Mouse (Mus musculus) heart, embryonic 14.5 days (tissue): Measurements from ENCODE around the gene Il15. TPM values are rescaled to one million over a fixed set of nuclear protein-coding genes. Genes with fewer than 3 reads are reported as not detected.

ENCODE experiments used
- ATAC-seq: fragments of 200-750 bp; cut with Nextera tagmentation; 2 replicates; pipeline ENCODE4 v1.8.0; 2017; ENCODE audit warnings: low read depth, moderate TSS enrichment; ENCODE audit not compliant: insufficient number of reproducible peaks, insufficient read depth, low FRiP score
- H3K27ac ChIP-seq, 2 experiments: fragments of 200-500 bp in 1 of 2; fragments of 300-500 bp in 1 of 2; sonication (generic) in 1 of 2; replicated peaks in 1 of 2; 2 replicates each; pipeline ENCODE4 v1.5.1; 2012 to 2014; ENCODE audit warnings: low read depth in 2 of 2, low read length in 2 of 2, control low read depth in 1 of 2, mild to moderate bottlenecking in 1 of 2, mixed read lengths in 1 of 2; ENCODE audit not compliant: control insufficient read depth in 1 of 2, insufficient read depth in 1 of 2
- H3K27me3 ChIP-seq: fragments of 300-500 bp; sonication (generic); 2 replicates; pipeline ENCODE4 v1.6.1; 2014; ENCODE audit warnings: mild to moderate bottlenecking, low read length, control low read depth; ENCODE audit not compliant: control insufficient read depth, insufficient read depth
- H3K36me3 ChIP-seq: fragments of 300-500 bp; sonication (generic); 2 replicates; pipeline ENCODE4 v1.6.1; 2014; ENCODE audit warnings: mild to moderate bottlenecking, control low read depth, low read length, mixed read lengths; ENCODE audit not compliant: control insufficient read depth, insufficient read depth
- H3K4me1 ChIP-seq, 2 experiments: fragments of 200-500 bp in 1 of 2; fragments of 300-500 bp in 1 of 2; sonication (generic) in 1 of 2; 2 replicates each; pipeline ENCODE4 v1.6.1; 2012 to 2014; ENCODE audit warnings: low read length in 2 of 2, control low read depth in 1 of 2, mixed read lengths in 1 of 2; ENCODE audit not compliant: control insufficient read depth in 2 of 2, insufficient read depth in 2 of 2
- H3K4me2 ChIP-seq: fragments of 300-500 bp; sonication (generic); 2 replicates; pipeline ENCODE4 v1.6.1; 2014; ENCODE audit warnings: mild to moderate bottlenecking, low read length
- H3K4me3 ChIP-seq, 2 experiments: fragments of 200-500 bp in 1 of 2; fragments of 300-500 bp in 1 of 2; sonication (generic) in 1 of 2; 2 replicates each; pipeline ENCODE4 v1.5.1; 2012 to 2014; ENCODE audit warnings: low read length in 2 of 2, mild to moderate bottlenecking in 2 of 2, control low read depth in 1 of 2, low read depth in 1 of 2, moderate library complexity in 1 of 2; ENCODE audit not compliant: control insufficient read depth in 1 of 2, insufficient read depth in 1 of 2
- H3K9ac ChIP-seq: fragments of 300-500 bp; sonication (generic); 2 replicates; pipeline ENCODE4 v1.6.1; 2014; ENCODE audit warnings: mild to moderate bottlenecking, low read length
- H3K9me3 ChIP-seq: fragments of 300-500 bp; sonication (generic); 2 replicates; pipeline ENCODE4 v1.6.1; 2016; ENCODE audit warnings: low read length, control low read depth; ENCODE audit not compliant: control insufficient read depth
- WGBS: fragments of 180-500 bp; shearing (Covaris S2); extraction: QIAGEN DNeasy Blood & Tissue Kit; methylation state at CpG from one replicate; pipeline ENCODE4 v1.1.7; 2014; 5-methylcytosine and 5-hydroxymethylcytosine counted together
- polyA plus RNA-seq: library from polyadenylated mRNA; unstranded; fragments of >200 nt; fragmentation: Nextera tagmentation; extraction: Ambion mirVana; gene quantifications from 2 replicates; pipeline ENCODE4 v1.2.1, GENCODE M21; 2014

Gene Il15
- polyA plus RNA-seq, 1 experiment from 2014 or later = 26.8 TPM

GRCm38 (mm10) chr8:82402261-82402685, 749 bp downstream of the Il15 start:
- Histone ChIP-seq H3K27ac (peak overlapping the region; percentile 88 to 91), H3K36me3 (no peaks in the 10 kb centered on the region), H3K9me3 (no peaks in the 10 kb centered on the region), H3K4me1 (peaks cover 7 to 13% of the 10 kb centered on the region in 2 experiments; a peak in 3 of 4 replicates), H3K9ac (peak overlapping the region; percentile 80), H3K4me2 (peak overlapping the region; percentile 82), H3K27me3 (no peaks in the 10 kb centered on the region), H3K4me3 (peak overlapping the region; percentile 58 to 74)
- 0% methylated on average over 13 of the region's 13 CpGs for WGBS
- peak; percentile 70 for ATAC-seq

DNA sequence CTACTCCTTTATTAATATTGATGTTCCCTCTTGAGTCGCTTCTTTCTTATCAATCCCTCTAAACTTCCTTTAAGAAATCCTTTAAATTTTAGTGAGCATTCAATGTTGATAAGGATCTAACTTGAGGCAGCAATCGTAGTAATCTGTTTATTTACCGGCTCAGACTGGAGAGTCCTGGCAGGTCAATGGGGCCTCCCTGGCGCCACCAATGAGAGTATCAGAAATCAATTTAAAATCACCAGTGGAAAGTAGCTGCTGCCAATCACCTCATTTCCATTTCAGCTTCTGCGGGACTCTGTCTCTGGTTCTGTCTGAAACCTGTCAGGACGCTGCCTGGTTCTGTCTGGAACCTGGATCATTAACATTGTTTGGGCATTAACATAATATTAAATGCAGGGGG, 1.5 kb downstream of the Il15 start:
- 7% methylated on average over 6 of the region's 6 CpGs for WGBS
- peak overlapping the region; percentile 82 for H3K4me2 ChIP-seq

GRCm38 (mm10) chr8:82401059-82401458, 2.0 kb downstream of the Il15 start:
- H3K9me3 ChIP-seq = no peaks in the 10 kb centered on the region
- no peaks in the 10 kb centered on the region for H3K36me3 ChIP-seq
- WGBS = 27% methylated on average over 2 of the region's 2 CpGs
- H3K27me3 ChIP-seq = no peaks in the 10 kb centered on the region
- H3K27ac ChIP-seq = peak overlapping the region; percentile 70 to 88
- peak overlapping the region; percentile 31 to 74; a peak in 3 of 4 replicates for H3K4me3 ChIP-seq
- peak overlapping the region; percentile 82 for H3K4me2 ChIP-seq
- no peak for ATAC-seq
- peak overlapping the region; percentile 80 for H3K9ac ChIP-seq
- peaks cover 7 to 13% of the 10 kb centered on the region in 2 experiments; a peak in 3 of 4 replicates for H3K4me1 ChIP-seq

More for the DNA sequence above, 1.5 kb downstream of the Il15 start:
- Histone ChIP-seq H3K9me3 (no peaks in the 10 kb centered on the region), H3K27ac (peak overlapping the region; percentile 88 to 91), H3K4me3 (peak overlapping the region; percentile 58 to 74), H3K27me3 (no peaks in the 10 kb centered on the region), H3K9ac (peak overlapping the region; percentile 80), H3K4me1 (peaks cover 7 to 13% of the 10 kb centered on the region in 2 experiments; a peak in 3 of 4 replicates), H3K36me3 (no peaks in the 10 kb centered on the region)
- ATAC-seq = no peak

DNA sequence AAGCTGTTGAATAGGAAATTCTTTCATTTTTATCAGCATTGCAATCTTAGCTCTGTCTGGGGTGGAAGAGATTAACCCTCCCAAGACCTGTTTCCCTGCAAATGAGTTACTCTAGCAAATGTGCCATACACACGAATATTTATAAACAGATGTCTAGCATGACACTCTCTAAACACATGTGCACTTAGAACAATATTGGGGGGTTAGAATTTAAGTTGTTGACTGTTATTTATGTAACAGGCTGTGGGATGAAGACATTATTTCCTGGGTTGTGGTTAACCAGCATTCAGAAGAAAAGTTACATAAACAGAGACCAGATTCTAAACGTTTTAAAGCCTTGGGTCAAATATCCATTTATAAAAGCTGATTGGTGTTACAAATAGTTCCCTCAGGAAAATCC, 2.6 kb downstream of the Il15 start:
- no peaks in the 10 kb centered on the region for H3K36me3 ChIP-seq
- 10% methylated on average over 2 of the region's 2 CpGs for WGBS

DNA sequence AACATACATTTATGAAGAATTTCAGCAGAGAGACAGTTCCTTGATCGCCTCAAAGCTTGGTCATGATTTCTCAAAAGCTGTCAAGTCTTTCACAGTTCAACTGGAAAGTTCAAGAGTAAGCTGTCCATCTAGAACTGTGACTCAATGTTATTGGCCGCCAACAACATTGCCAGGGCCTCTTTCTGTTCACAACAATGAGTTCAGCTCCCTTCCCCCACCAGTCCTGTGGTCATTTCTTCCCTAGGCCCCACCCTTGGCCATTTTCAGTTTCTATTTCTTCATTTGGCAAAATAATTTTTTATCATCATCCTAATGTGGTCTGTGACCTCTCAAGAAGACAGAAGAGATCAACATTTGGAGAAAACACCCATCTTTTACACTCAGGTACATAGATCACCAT, 4.5 kb downstream of the Il15 start:
- H3K4me3 ChIP-seq = no peak overlapping the region
- no peaks in the 10 kb centered on the region for H3K9me3 ChIP-seq
- ATAC-seq = no peak
- WGBS = 83% methylated on average over 2 of the region's 2 CpGs
- no peak overlapping the region for H3K9ac ChIP-seq
- H3K27ac ChIP-seq = no peak overlapping the region
- H3K4me1 ChIP-seq = peaks cover 7 to 13% of the 10 kb centered on the region in 2 experiments; a peak in 3 of 4 replicates
- no peaks in the 10 kb centered on the region for H3K36me3 ChIP-seq
- no peaks in the 10 kb centered on the region for H3K27me3 ChIP-seq
- H3K4me2 ChIP-seq = no peak overlapping the region

More for the DNA sequence above, 2.6 kb downstream of the Il15 start:
- peak overlapping the region in 1 of 2 experiments; percentile 17; a peak in 1 of 4 replicates for H3K4me3 ChIP-seq
- H3K9ac ChIP-seq = no peak overlapping the region
- no peak for ATAC-seq
- H3K4me2 ChIP-seq = peak overlapping the region; percentile 82
- no peaks in the 10 kb centered on the region for H3K9me3 ChIP-seq
- H3K4me1 ChIP-seq = peaks cover 7 to 13% of the 10 kb centered on the region in 2 experiments; a peak in 3 of 4 replicates
- no peaks in the 10 kb centered on the region for H3K27me3 ChIP-seq
- no peak overlapping the region for H3K27ac ChIP-seq

GRCm38 (mm10) chr8:82391258-82391657, 11.8 kb downstream of the Il15 start:
- Histone ChIP-seq H3K9ac (no peak overlapping the region), H3K27ac (no peak overlapping the region), H3K4me2 (no peak overlapping the region), H3K27me3 (no peaks in the 10 kb centered on the region), H3K4me3 (no peak overlapping the region), H3K9me3 (no peaks in the 10 kb centered on the region), H3K36me3 (no peaks in the 10 kb centered on the region), H3K4me1 (peaks cover 0 to 18% of the 10 kb centered on the region in 2 experiments; a peak in 2 of 4 replicates)
- no peak for ATAC-seq

GRCm38 (mm10) chr8:82388356-82388902, 14.6 kb downstream of the Il15 start:
- Histone ChIP-seq H3K9me3 (no peaks in the 10 kb centered on the region), H3K36me3 (no peaks in the 10 kb centered on the region), H3K27me3 (no peaks in the 10 kb centered on the region), H3K9ac (no peak overlapping the region), H3K4me2 (no peak overlapping the region), H3K4me3 (no peak overlapping the region), H3K27ac (peak overlapping the region in 1 of 2 experiments; percentile 45; a peak in 2 of 4 replicates), H3K4me1 (peaks cover 2 to 35% of the 10 kb centered on the region in 2 experiments; a peak in 3 of 4 replicates)
- WGBS = 5% methylated on average over 1 of the region's 1 CpGs
- ATAC-seq = peak; percentile 50; the same call in 1 of the 2 replicates
